Mouse (Mus musculus): Measurements from ENCODE around the gene Magt1. TPM values are rescaled to one million over a fixed set of nuclear protein-coding genes. Genes with fewer than 3 reads are reported as not detected.

Magt1 gene
- 3.2 and 3.3 TPM in 2 replicates for polyA plus RNA-seq (2012; rRNA removed)

GRCm38 (mm10) chrX:106011465-106012159 lies at the start of gene Magt1:
Gene Magt1, minus strand, starts transcription at chrX:106011906.

GRCm38 (mm10) chrX:106026418-106027342 lies 15.0 kb upstream of the Magt1 start, which contains the start of gene Atp7a:
Gene Atp7a, plus strand, starts transcription at chrX:106027276.

GRCm38 (mm10) chrX:106015571-106016322 lies 4.0 kb upstream of the Magt1 start, which contains the start of gene Cox7b:
Gene Cox7b, plus strand, starts transcription at chrX:106015700.

GRCm38 (mm10) chrX:105928861-105929477 lies 82.7 kb downstream of the Magt1 start, which contains the start of gene Atrx:
Gene Atrx, minus strand, starts transcription at chrX:105929403.

Other genes with a start within 250 kb of the Magt1 start
- gene Fgf16, start 247.6 kb downstream of the Magt1 start, polyA plus RNA-seq (2012; rRNA removed) = 0.06 and 0.26 TPM in 2 replicates
- gene Atrx, start 82.5 kb downstream of the Magt1 start, polyA plus RNA-seq (2012; rRNA removed) = 24.1 and 30.4 TPM in 2 replicates
- gene Cox7b, start 3.8 kb upstream of the Magt1 start, polyA plus RNA-seq (2012; rRNA removed) = 137 and 156 TPM in 2 replicates
- 2.3 and 2.8 TPM in 2 replicates for gene Atp7a, start 15.4 kb upstream of the Magt1 start, polyA plus RNA-seq (2012; rRNA removed)
- 0.25 and 0.28 TPM in 2 replicates for gene Tlr13, start 131.3 kb upstream of the Magt1 start, polyA plus RNA-seq (2012; rRNA removed)
- gene Pgk1, start 175.2 kb upstream of the Magt1 start, polyA plus RNA-seq (2012; rRNA removed) = 59.7 and 67.2 TPM in 2 replicates
- 1.4 and 2.2 TPM in 2 replicates for gene Taf9b, start 209.3 kb upstream of the Magt1 start, polyA plus RNA-seq (2012; rRNA removed)
- gene Fnd3c2, start 243.5 kb upstream of the Magt1 start, polyA plus RNA-seq (2012; rRNA removed) = not detected in 2 replicates